Mouse (Mus musculus): ENCODE measurements around the gene Cdh13.
A peak's percentile ranks its signal among the peaks of the same experiment; 100 is the strongest.

Gene Cdh13

GRCm38 (mm10) chr8:118845690-118846089 lies 562.2 kb downstream of the Cdh13 start:
- DNase-seq: no peak

- no peak for DNase-seq
Measured at GRCm38 (mm10) chr8:118848021-118848420, 564.5 kb downstream of the Cdh13 start.

- no peak for DNase-seq
Measured at GRCm38 (mm10) chr8:118849515-118849914, 566.0 kb downstream of the Cdh13 start.

GRCm38 (mm10) chr8:118850381-118850780 lies 566.8 kb downstream of the Cdh13 start:
- peak; percentile 56 for DNase-seq

- DNase-seq: no peak
Measured at GRCm38 (mm10) chr8:118851361-118851760, 567.8 kb downstream of the Cdh13 start.

- no peak for DNase-seq
Measured at GRCm38 (mm10) chr8:118852861-118853260, 569.3 kb downstream of the Cdh13 start.

GRCm38 (mm10) chr8:118854656-118855055 lies 571.1 kb downstream of the Cdh13 start:
- no peak for DNase-seq

GRCm38 (mm10) chr8:118866332-118866731 lies 582.8 kb downstream of the Cdh13 start:
- DNase-seq: no peak

GRCm38 (mm10) chr8:118870711-118871110 lies 587.2 kb downstream of the Cdh13 start:
- no peak for DNase-seq

GRCm38 (mm10) chr8:118879939-118880825 lies 596.6 kb downstream of the Cdh13 start:
- DNase-seq: no peak

- no peak for DNase-seq
Measured at GRCm38 (mm10) chr8:118884296-118884695, 600.8 kb downstream of the Cdh13 start.

GRCm38 (mm10) chr8:118884988-118885387 lies 601.5 kb downstream of the Cdh13 start:
- no peak for DNase-seq

GRCm38 (mm10) chr8:118902402-118902801 lies 618.9 kb downstream of the Cdh13 start:
- DNase-seq: no peak

GRCm38 (mm10) chr8:118916513-118916912 lies 633.0 kb downstream of the Cdh13 start:
- no peak for DNase-seq

- no peak for DNase-seq
Measured at GRCm38 (mm10) chr8:118937412-118937811, 653.9 kb downstream of the Cdh13 start.

GRCm38 (mm10) chr8:118938025-118938424 lies 654.5 kb downstream of the Cdh13 start:
- DNase-seq: no peak

- peak; percentile 17 for DNase-seq
Measured at GRCm38 (mm10) chr8:118951766-118952741, 668.5 kb downstream of the Cdh13 start.

GRCm38 (mm10) chr8:118956109-118956508 lies 672.6 kb downstream of the Cdh13 start:
- no peak for DNase-seq

GRCm38 (mm10) chr8:118961877-118962545 lies 678.5 kb downstream of the Cdh13 start:
- DNase-seq: peak; percentile 75

GRCm38 (mm10) chr8:118965101-118965840 lies 681.7 kb downstream of the Cdh13 start:
- no peak for DNase-seq

- DNase-seq: no peak
Measured at GRCm38 (mm10) chr8:118968896-118969295, 685.4 kb downstream of the Cdh13 start.

GRCm38 (mm10) chr8:118979800-118980199 lies 696.3 kb downstream of the Cdh13 start:
- DNase-seq: peak; percentile 8

Measured in lung, postnatal 10 days (tissue).